Mouse (Mus musculus) urinary bladder, postnatal 10 days (tissue): Measurements from ENCODE around the gene Dgkb.

Source experiments
- DNase-seq: peaks from one replicate; pipeline ENCODE4 v3.0.0; 2022; ENCODE audit warnings: low spot score

The Dgkb gene

GRCm38 (mm10) chr12:38594055-38594454, 776.5 kb downstream of the Dgkb start:
- no peak for DNase-seq

GRCm38 (mm10) chr12:38596416-38597062, 779.0 kb downstream of the Dgkb start:
- no peak for DNase-seq

- DNase-seq = no peak
These were observed 780.6 kb downstream of the Dgkb start for GRCm38 (mm10) chr12:38598096-38598495.

- DNase-seq = no peak
These were observed 782.8 kb downstream of the Dgkb start for GRCm38 (mm10) chr12:38600165-38600845.

- no peak for DNase-seq
These were observed 790.6 kb downstream of the Dgkb start for GRCm38 (mm10) chr12:38608104-38608503.

GRCm38 (mm10) chr12:38668265-38668664, 850.7 kb downstream of the Dgkb start:
- no peak for DNase-seq
